Mouse (Mus musculus): Measurements from ENCODE around the gene Avpi1.
A peak's percentile ranks its signal among the peaks of the same experiment; 100 is the strongest.
"Not testable (repeated sequence)": the region's sequence is repeated elsewhere in the genome, so short reads cannot be mapped to it uniquely, and the experiment has no call there.

The Avpi1 gene

DNA sequence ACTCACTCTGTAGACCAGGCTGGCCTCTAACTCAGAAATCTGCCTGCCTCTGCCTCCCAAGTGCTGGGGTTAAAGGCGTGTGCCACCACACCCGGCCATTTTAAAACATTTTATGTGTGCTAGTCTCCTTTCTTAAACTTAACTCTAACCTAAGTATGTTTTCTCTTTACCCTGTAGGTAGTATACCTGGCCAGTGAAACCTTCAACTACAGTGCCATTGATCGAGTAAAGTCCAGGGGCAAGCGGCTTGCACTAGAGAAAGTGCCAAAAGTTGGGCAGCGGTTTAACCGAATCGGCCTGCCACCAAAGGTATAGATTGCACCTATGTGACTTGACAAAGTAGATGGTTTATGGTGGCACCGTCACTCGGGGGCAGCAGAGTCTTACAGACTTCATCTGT is 24.2 kb downstream of the Avpi1 start:
- DNase-seq (ENCODE audit: low spot score) = no peak

DNA sequence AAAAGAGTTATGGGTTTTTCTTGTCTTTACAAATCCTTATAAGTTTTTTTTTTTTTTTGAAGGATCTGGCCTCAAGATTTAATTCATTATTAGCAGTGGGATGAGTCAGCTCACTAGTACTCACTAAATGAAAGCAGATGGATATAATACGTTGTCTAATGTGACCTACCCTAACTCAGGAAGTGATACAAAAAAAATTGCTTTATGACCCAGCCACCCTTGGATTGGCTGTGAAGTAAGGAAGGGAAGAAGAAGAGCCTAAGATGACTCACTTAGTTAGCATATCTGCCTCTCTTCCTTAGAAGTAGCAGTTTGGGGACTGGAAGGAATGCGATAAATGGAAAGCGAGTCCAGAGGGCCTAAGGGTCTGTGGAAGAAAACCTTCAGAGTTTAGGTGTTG is 29.5 kb downstream of the Avpi1 start:
- DNase-seq (ENCODE audit: low spot score) = no peak

DNA sequence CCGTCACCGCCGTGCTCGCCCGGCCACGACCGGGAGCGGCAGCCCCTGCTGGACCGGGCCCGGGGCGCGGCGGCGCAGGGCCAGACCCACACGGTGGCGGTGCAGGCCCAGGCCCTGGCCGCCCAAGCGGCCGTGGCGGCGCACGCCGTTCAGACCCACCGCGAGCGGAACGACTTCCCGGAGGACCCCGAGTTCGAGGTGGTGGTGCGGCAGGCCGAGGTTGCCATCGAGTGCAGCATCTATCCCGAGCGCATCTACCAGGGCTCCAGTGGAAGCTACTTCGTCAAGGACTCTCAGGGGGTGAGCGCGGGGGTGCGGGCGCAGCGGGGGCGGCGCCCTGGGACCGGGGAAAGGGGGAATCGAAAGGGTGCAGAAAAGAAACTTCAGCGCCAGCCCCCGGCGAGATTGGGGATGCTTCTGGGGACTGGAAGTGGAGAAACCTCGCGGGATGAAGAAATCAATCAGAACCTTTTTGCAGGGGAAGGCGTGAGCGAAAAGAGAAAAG is 38.2 kb downstream of the Avpi1 start:
- peak; percentile 29 for DNase-seq (ENCODE audit: low spot score)

DNA sequence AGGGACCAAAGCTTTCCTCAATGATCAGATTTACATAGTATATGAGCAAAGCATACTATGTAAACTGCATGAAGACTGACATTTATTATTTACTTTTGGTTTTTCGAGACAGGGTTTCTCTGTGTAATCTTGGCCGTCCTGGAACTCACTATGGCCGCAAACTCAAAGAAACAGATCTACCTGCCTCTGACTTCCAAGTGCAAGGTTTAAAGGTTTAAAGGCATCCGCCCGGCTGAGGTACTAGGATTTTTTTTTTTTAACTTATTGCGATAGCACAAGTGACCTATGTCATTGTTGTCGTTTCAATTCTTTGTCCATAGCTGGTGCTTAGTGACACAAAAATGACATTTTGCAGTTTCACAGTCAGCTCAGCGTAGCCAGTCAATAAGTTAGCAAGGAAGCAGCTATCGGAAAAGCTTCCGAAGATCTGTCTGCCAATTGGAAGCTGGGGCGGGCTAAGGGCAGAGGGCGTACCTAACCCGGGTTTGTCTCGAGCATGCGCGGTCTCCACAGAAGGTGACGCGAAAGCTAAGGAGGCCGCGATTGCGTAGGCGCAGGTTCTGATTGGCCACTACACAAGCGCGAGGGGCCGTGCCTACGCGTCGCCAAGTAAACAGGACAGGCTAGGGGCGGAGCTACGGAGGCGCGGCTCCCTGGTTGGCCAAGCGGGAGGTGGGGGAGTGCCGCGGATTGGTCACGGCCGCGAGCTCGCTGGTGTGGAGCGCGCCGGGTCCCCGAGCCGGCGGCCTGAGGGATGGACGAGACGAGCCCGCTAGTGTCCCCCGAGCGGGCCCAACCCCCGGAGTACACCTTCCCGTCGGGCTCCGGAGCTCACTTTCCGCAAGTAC is 38.9 kb downstream of the Avpi1 start, which contains the start of gene Pi4k2a:
Pi4k2a (plus strand) TSS at position 723 of the 848 bp plus-strand sequence.
- DNase-seq (ENCODE audit: low spot score) = peak; percentile 100

DNA sequence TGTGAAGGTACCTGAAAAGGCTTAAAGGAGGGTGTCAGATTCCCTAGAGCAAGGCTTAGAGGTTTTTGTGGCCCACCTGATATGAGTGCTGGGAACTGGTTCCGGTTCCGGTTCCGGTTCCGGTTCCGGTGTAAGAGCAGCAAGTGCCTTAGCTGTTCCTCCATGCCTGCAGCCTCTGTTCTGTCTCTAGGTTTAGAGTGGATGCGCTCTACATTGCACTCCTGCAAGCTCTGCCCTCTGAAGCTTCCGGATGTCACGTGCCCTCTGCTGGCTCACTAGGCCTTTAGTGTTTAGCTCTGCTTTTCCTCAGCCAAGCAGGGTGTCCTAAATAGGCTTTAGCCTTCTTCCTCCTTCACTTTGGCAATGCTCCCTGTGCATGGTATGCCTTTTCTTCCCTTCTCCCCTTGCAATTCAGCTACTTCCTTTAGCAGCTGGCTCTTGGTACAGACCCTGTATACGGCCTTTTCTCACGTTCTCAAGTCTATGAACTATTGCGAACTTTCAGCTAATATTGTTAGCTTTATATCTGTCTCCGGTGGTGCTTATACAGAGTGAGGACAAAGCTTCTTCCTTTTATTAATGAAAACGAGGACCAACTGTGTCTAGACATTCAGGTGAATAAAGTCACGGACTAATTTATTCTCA is 39.6 kb downstream of the Avpi1 start:
- DNase-seq (ENCODE audit: low spot score) = peak; percentile 39

DNA sequence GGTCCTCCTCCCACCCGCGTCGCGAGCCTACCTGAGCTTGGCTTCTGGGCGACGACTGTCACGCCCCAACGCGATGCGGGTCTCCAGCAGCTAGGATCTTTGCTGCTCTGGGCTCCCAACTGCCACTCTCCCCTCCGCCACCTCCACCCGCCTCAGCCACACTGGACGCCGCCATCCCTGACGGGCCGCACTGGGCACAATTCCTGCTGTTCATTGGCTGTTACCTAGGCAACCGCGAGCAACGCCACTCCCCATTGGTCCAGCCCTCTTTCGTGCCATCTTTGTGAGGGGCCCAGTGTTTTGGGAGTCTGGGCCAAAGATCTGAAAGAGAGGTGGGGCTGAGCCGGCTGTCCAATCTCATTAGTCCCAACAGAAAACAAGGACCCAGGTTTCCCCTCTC is 42.7 kb downstream of the Avpi1 start, which contains the start of gene Morn4:
Morn4 (minus strand) TSS at position 192 of the 400 bp plus-strand sequence.
- DNase-seq (ENCODE audit: low spot score) = peak; percentile 83

DNA sequence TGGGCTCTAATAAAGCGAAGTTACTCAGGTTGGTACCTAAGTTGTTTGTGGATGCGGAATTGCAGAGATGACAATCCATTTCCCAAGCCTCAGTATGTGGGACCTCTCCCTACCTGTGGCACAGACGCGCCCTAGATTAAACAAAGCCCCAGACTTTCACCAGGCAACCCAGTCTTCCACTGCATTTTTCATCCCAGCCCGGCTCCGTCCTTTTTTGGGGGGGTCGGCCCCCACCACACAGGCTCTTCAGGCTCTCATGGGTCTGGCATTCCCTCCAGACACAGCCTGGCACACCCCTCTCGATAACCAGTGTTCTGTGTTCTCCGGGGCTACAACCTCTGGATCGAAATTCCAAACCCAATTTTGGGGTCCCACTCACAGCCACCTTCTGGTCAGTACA is 43.2 kb downstream of the Avpi1 start:
- no peak for DNase-seq (ENCODE audit: low spot score)

DNA sequence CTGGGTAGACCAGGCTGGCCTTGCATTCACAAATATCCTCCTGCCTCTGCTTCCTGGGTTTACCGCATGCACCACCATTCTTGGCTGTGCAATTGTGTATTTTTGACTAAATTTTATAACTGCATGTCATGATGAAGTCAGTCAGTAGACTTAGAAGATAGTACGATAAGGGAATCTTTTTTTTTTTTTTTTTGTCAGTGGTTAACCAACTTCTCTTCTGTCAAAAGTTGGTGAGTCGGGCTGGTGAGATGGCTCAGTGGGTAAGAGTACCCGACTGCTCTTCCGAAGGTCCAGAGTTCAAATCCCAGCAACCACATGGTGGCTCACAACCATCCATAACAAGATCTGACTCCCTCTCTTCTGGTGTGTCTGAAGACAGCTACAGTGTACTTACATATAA is 47.2 kb downstream of the Avpi1 start:
- DNase-seq (ENCODE audit: low spot score) = not testable (repeated sequence)

DNA sequence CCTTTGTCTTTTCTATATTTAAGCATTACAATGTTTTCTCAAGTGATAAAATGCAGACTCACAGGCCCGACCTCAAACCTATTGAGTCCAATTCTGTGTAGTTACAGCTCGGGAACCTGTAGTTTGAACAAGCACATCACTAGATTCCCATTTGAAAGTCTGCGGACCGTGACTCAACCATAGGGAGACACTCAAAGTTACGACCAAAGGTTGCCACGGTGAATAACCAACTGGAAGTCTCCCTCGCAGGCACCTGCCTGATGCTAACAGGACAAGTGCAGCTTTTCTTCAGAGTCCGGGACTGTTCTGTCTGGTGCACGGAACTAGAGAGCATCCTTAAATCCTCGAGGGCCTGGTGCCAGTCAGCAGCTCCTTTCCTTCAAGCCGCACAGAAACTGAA is 48.4 kb downstream of the Avpi1 start:
- no peak for DNase-seq (ENCODE audit: low spot score)

DNA sequence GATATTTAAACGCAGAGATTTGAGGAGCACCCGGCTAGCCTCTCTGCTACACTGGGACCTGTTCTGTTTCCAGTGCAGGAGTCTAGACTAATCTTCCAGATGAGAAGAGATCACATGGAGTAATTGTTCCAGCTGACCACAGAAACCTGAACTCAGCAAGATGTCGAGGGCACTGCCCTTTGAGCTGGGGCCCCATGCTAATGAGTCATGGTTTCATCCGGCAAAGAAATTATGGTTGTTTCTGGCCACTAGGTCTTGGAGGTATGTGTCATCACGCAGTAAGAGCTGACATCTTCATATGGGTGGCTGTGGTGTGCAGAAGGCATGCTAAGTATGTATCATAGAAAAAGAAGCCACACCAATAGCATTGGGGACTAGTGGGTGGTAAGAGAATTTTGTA is 48.9 kb downstream of the Avpi1 start:
- no peak for DNase-seq (ENCODE audit: low spot score)

DNA sequence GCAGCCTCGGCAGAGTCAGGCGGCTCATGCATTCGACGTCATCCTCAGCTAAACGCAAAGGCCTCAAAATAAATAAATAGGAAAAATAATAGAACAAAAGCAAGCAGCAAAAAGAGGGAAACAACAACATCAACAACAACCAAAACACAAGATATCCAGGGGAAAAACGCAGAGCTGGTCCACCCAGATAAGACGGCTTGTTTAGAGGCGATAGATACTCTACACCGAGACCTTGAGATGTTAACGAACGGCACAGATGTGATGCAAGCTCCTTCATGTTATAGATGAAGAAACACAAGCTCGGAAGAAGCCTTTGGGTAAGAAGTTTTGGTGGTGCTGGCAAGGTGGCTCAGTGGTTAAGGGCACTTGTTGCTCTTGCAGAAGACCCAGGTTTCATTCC is 49.9 kb downstream of the Avpi1 start:
- DNase-seq (ENCODE audit: low spot score) = peak; percentile 37

DNA sequence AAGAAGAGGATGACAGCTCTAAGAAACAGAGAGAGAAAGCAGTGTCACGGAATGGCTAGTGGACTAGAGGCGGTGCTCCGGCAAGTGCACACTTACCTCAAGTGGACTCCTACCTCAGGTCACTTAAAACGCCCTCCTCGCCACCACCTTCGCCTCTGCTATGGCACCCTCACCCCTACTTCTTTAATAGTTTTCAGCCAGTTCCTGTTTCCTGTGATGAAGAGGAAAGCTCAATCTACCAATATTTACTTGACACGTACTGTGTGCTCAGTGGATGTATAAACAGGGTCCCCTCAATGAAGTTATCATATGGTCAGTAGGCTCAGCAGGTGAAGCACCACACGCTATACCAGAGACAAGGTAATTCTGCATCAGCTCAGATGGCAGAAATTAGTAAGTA is 50.3 kb downstream of the Avpi1 start:
- no peak for DNase-seq (ENCODE audit: low spot score)

DNA sequence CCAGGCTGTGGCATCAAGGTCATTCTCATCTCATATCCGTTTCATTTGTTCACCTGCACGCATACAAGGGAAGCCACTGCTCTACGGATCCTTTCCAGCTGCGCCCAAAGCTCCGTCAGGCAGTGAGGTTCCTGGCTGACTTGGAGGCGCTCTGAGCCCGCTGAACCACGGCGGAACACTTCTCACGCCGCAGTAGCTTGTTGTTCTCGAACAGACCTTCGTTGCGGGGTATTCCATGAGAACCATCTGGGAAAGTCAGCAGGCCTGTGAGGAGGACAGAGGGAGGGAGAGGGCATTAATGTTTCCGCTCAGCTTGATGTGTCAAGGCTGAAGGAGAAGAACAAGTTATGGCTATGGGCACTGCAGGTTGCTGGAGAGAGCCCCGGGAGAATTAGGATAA is 52.9 kb downstream of the Avpi1 start:
- no peak for DNase-seq (ENCODE audit: low spot score)

DNA sequence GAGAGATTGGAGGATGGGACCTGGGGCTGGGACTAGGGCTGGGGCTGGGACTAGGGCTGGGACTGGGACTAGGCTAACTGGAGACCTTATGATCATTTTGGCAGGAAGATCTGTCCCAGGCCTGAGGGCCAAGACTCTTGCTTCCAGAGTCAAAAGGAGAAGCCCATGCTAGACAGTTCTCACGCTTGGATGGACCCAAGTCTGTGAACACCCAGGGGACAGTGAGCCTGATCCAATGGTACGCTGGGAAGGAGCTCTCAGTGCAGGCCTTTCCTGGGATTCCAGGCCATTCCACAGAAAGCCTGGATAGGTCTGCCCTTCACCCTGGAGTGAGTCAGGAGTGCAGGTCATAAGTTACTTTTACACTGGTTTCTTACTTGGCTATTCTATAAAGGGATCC is 53.8 kb downstream of the Avpi1 start:
- DNase-seq (ENCODE audit: low spot score) = no peak

Data from c-Kit-positive CD71-positive TER-119-positive erythroid progenitor cells, embryonic 14.5 days (primary cell).